Mouse (Mus musculus): ENCODE measurements around the gene Sars2.

- TF ChIP-seq POLR2A (IDR thresholded peaks at IDR 0.05; ENCODE audit: borderline replicate concordance, extremely low read depth, low read depth, low read length) (no peak), CTCF (IDR thresholded peaks at IDR 0.05; ENCODE audit: insufficient read depth, low read length) (no peak)
Measured at GRCm38 (mm10) chr7:28767462-28767965, 25.7 kb downstream of the Sars2 start, which contains the start of gene Nfkbib.
